Mouse (Mus musculus) neural tube, embryonic 14.5 days (tissue): ENCODE results near the gene Nav2. TPM values are rescaled to one million over a fixed set of nuclear protein-coding genes. Genes with fewer than 3 reads are reported as not detected.

Source experiments
- ATAC-seq: fragments of 200-750 bp; cut with Nextera tagmentation; 2 replicates; pipeline ENCODE4 v1.8.0; 2017; ENCODE audit warnings: low read depth, mild to moderate bottlenecking, moderate TSS enrichment, moderate library complexity
- H3K27ac ChIP-seq: fragments of 300-500 bp; sonication (generic); 2 replicates; pipeline ENCODE4 v1.5.1; 2014; ENCODE audit warnings: low read depth, mild to moderate bottlenecking, control low read depth, low read length, moderate library complexity, mixed read lengths
- H3K27me3 ChIP-seq: fragments of 300-500 bp; sonication (generic); 2 replicates; pipeline ENCODE4 v1.6.1; 2014; ENCODE audit warnings: low read length; ENCODE audit not compliant: control insufficient read depth, insufficient read depth
- H3K36me3 ChIP-seq: fragments of 300-500 bp; sonication (generic); 2 replicates; pipeline ENCODE4 v1.6.1; 2014; ENCODE audit warnings: low read length, mixed read lengths; ENCODE audit not compliant: control insufficient read depth, insufficient read depth
- H3K4me1 ChIP-seq: fragments of 300-500 bp; sonication (generic); 2 replicates; pipeline ENCODE4 v1.6.1; 2014; ENCODE audit warnings: low read length; ENCODE audit not compliant: control insufficient read depth, insufficient read depth
- H3K4me2 ChIP-seq: fragments of 300-500 bp; sonication (generic); 2 replicates; pipeline ENCODE4 v1.6.1; 2014; ENCODE audit warnings: mild to moderate bottlenecking, low read depth, low read length, control low read depth
- H3K4me3 ChIP-seq: fragments of 300-500 bp; sonication (generic); 2 replicates; pipeline ENCODE4 v1.5.1; 2014; ENCODE audit warnings: low read depth, low read length, control low read depth, mixed read lengths
- H3K9ac ChIP-seq: fragments of 300-500 bp; sonication (generic); replicated peaks from 2 replicates; pipeline ENCODE4 v1.6.1; 2014; ENCODE audit warnings: low read depth, mild to moderate bottlenecking, control low read depth, low read length, mixed read lengths
- H3K9me3 ChIP-seq: fragments of 300-500 bp; sonication (generic); 2 replicates; pipeline ENCODE4 v1.6.1; 2016; ENCODE audit warnings: low read length; ENCODE audit not compliant: control insufficient read depth
- WGBS: fragments of 180-500 bp; shearing (Covaris S2); extraction: QIAGEN DNeasy Blood & Tissue Kit; methylation state at CpG from one replicate; pipeline ENCODE4 v1.1.7; 2014; 5-methylcytosine and 5-hydroxymethylcytosine counted together
- polyA plus RNA-seq: library from polyadenylated mRNA; unstranded; fragments of >200 nt; fragmentation: Nextera tagmentation; extraction: Ambion mirVana; gene quantifications from 2 replicates; pipeline ENCODE4 v1.2.1, GENCODE M21; 2014

Nav2 gene
- polyA plus RNA-seq = 24.7 and 36.5 TPM in 2 replicates

- no peak within 1 kb of the TSS for H3K27ac ChIP-seq
- no peak within 1 kb of the TSS for H3K4me2 ChIP-seq
- no peak within 1 kb of the TSS for H3K4me3 ChIP-seq
- H3K27me3 ChIP-seq = no peaks in the 10 kb centered on the region
- no peaks in the 10 kb centered on the region for H3K4me1 ChIP-seq
- WGBS = 73% methylated on average over 8 of the region's 8 CpGs
- no peak within 1 kb of the TSS for H3K9ac ChIP-seq
- ATAC-seq = no peak
- no peaks in the 10 kb centered on the region for H3K9me3 ChIP-seq
- no peaks in the 10 kb centered on the region for H3K36me3 ChIP-seq
Observed at GRCm38 (mm10) chr7:48908521-48909341, at the start of gene Nav2. Gene Nav2, plus strand, starts transcription at chr7:48908716.

GRCm38 (mm10) chr7:48859362-48859761 is 49.2 kb upstream of the Nav2 start:
- no peaks in the 10 kb centered on the region for H3K4me1 ChIP-seq
- no peaks in the 10 kb centered on the region for H3K27me3 ChIP-seq
- H3K4me2 ChIP-seq = no peak overlapping the region
- WGBS = 91% methylated on average over 4 of the region's 4 CpGs
- no peak overlapping the region for H3K4me3 ChIP-seq
- H3K36me3 ChIP-seq = no peaks in the 10 kb centered on the region
- H3K9ac ChIP-seq = no peak overlapping the region
- no peaks in the 10 kb centered on the region for H3K9me3 ChIP-seq
- no peak overlapping the region for H3K27ac ChIP-seq
- no peak for ATAC-seq

- ATAC-seq = no peak
- WGBS = 27% methylated on average over 1 of the region's 1 CpGs
- H3K9ac ChIP-seq = no peak overlapping the region
Observed at GRCm38 (mm10) chr7:48860948-48861347, 47.6 kb upstream of the Nav2 start.

GRCm38 (mm10) chr7:48861796-48862195 is 46.7 kb upstream of the Nav2 start:
- Histone ChIP-seq H3K4me2 (no peak overlapping the region), H3K27me3 (no peaks in the 10 kb centered on the region), H3K36me3 (no peaks in the 10 kb centered on the region), H3K4me3 (no peak overlapping the region), H3K27ac (no peak overlapping the region), H3K9ac (no peak overlapping the region), H3K4me1 (no peaks in the 10 kb centered on the region), H3K9me3 (no peaks in the 10 kb centered on the region)
- 89% methylated on average over 4 of the region's 4 CpGs for WGBS
- no peak for ATAC-seq

More at GRCm38 (mm10) chr7:48860948-48861347, 47.6 kb upstream of the Nav2 start:
- Histone ChIP-seq H3K4me2 (no peak overlapping the region), H3K27me3 (no peaks in the 10 kb centered on the region), H3K4me3 (no peak overlapping the region), H3K27ac (no peak overlapping the region), H3K36me3 (no peaks in the 10 kb centered on the region), H3K9me3 (no peaks in the 10 kb centered on the region), H3K4me1 (no peaks in the 10 kb centered on the region)

GRCm38 (mm10) chr7:48864199-48864598 is 44.3 kb upstream of the Nav2 start:
- Histone ChIP-seq H3K27ac (no peak overlapping the region), H3K4me3 (no peak overlapping the region), H3K9me3 (no peaks in the 10 kb centered on the region), H3K9ac (no peak overlapping the region), H3K27me3 (no peaks in the 10 kb centered on the region), H3K4me1 (no peaks in the 10 kb centered on the region), H3K4me2 (no peak overlapping the region), H3K36me3 (no peaks in the 10 kb centered on the region)
- ATAC-seq = no peak

GRCm38 (mm10) chr7:48864671-48865458 is 43.7 kb upstream of the Nav2 start:
- Histone ChIP-seq H3K36me3 (no peaks in the 10 kb centered on the region), H3K4me2 (no peak overlapping the region), H3K27me3 (no peaks in the 10 kb centered on the region), H3K27ac (no peak overlapping the region), H3K9me3 (no peaks in the 10 kb centered on the region), H3K4me3 (no peak overlapping the region), H3K4me1 (no peaks in the 10 kb centered on the region), H3K9ac (no peak overlapping the region)
- no peak for ATAC-seq
- WGBS = 93% methylated on average over 9 of the region's 9 CpGs

GRCm38 (mm10) chr7:48867576-48867975 is 40.9 kb upstream of the Nav2 start:
- Histone ChIP-seq H3K27ac (no peak overlapping the region), H3K4me3 (no peak overlapping the region), H3K9me3 (no peaks in the 10 kb centered on the region), H3K4me1 (no peaks in the 10 kb centered on the region), H3K27me3 (no peaks in the 10 kb centered on the region), H3K4me2 (no peak overlapping the region), H3K9ac (no peak overlapping the region), H3K36me3 (no peaks in the 10 kb centered on the region)
- WGBS = 93% methylated on average over 18 of the region's 18 CpGs
- ATAC-seq = no peak

GRCm38 (mm10) chr7:48870144-48870543 is 38.4 kb upstream of the Nav2 start:
- H3K9me3 ChIP-seq = no peaks in the 10 kb centered on the region
- no peak overlapping the region for H3K9ac ChIP-seq
- no peak overlapping the region for H3K4me3 ChIP-seq
- no peaks in the 10 kb centered on the region for H3K27me3 ChIP-seq
- ATAC-seq = no peak
- no peak overlapping the region for H3K4me2 ChIP-seq
- H3K27ac ChIP-seq = no peak overlapping the region
- H3K36me3 ChIP-seq = no peaks in the 10 kb centered on the region
- 87% methylated on average over 6 of the region's 6 CpGs for WGBS
- H3K4me1 ChIP-seq = no peaks in the 10 kb centered on the region

- no peaks in the 10 kb centered on the region for H3K27me3 ChIP-seq
- no peak overlapping the region for H3K4me2 ChIP-seq
- no peak for ATAC-seq
- H3K9ac ChIP-seq = no peak overlapping the region
- no peak overlapping the region for H3K4me3 ChIP-seq
- no peaks in the 10 kb centered on the region for H3K9me3 ChIP-seq
- WGBS = 93% methylated on average over 21 of the region's 21 CpGs
- no peaks in the 10 kb centered on the region for H3K4me1 ChIP-seq
- no peak overlapping the region for H3K27ac ChIP-seq
- H3K36me3 ChIP-seq = no peaks in the 10 kb centered on the region
Observed at GRCm38 (mm10) chr7:48870579-48871180, 37.8 kb upstream of the Nav2 start.
